Mouse (Mus musculus): ENCODE measurements around the gene Cyb561a3. TPM values are rescaled to one million over a fixed set of nuclear protein-coding genes. Genes with fewer than 3 reads are reported as not detected.
"Not testable (repeated sequence)": the region's sequence is repeated elsewhere in the genome, so short reads cannot be mapped to it uniquely, and the experiment has no call there.

Gene Cyb561a3
- polyA plus RNA-seq, 2 experiments, result 18.9 to 23.1 TPM

- H3K9me3 ChIP-seq (ENCODE audit: control insufficient read depth, low read length), result no peaks in the 10 kb centered on the region
- no peak overlapping the region for H3K4me3 ChIP-seq (replicated peaks; ENCODE audit: low read length)
- H3K27ac ChIP-seq (replicated peaks; ENCODE audit: low read depth, low read length), result no peak overlapping the region
- TF ChIP-seq POLR2A (IDR thresholded peaks at IDR 0.05; ENCODE audit: borderline replicate concordance, extremely low read depth, insufficient read depth, insufficient read length), result no peak
- no peak for ATAC-seq (ENCODE audit: low FRiP score, low read depth)
- no peak overlapping the region for H3K9ac ChIP-seq (ENCODE audit: low read depth, low read length, severe bottlenecking)
- H3K36me3 ChIP-seq (ENCODE audit: control insufficient read depth, insufficient read depth, low read length), result 0 out of 2 replicates have a peak, but pooled peaks cover 5% of the 10 kb centered on the region
- no peak for DNase-seq (ENCODE audit: low spot score)
- H3K27me3 ChIP-seq (ENCODE audit: control insufficient read depth, insufficient read depth, low read length), result no peaks in the 10 kb centered on the region
- 78% methylated on average over 2 of the region's 2 CpGs for WGBS
- no peak overlapping the region for H3K4me2 ChIP-seq (replicated peaks; ENCODE audit: low read depth, low read length, severe bottlenecking)
- H3K4me1 ChIP-seq (ENCODE audit: control insufficient read depth, insufficient read depth, low read length), result peaks cover 15% of the 10 kb centered on the region
These were observed 19.5 kb upstream of the Cyb561a3 start for GRCm38 (mm10) chr19:10557430-10557829.

- not testable (repeated sequence) for H3K9ac ChIP-seq (ENCODE audit: low read depth, low read length, severe bottlenecking); ATAC-seq (ENCODE audit: low FRiP score, low read depth); H3K9me3 ChIP-seq (ENCODE audit: control insufficient read depth, low read length); DNase-seq (ENCODE audit: low spot score); H3K27ac ChIP-seq (replicated peaks; ENCODE audit: low read depth, low read length); H3K36me3 ChIP-seq (ENCODE audit: control insufficient read depth, insufficient read depth, low read length); H3K27me3 ChIP-seq (ENCODE audit: control insufficient read depth, insufficient read depth, low read length); H3K4me2 ChIP-seq (replicated peaks; ENCODE audit: low read depth, low read length, severe bottlenecking); H3K4me3 ChIP-seq (replicated peaks; ENCODE audit: low read length)
- peaks cover 15% of the 10 kb centered on the region for H3K4me1 ChIP-seq (ENCODE audit: control insufficient read depth, insufficient read depth, low read length)
- 70% methylated on average over 4 of the region's 4 CpGs for WGBS
These were observed 19.1 kb upstream of the Cyb561a3 start for GRCm38 (mm10) chr19:10557837-10558375.

- no peaks in the 10 kb centered on the region for H3K9me3 ChIP-seq (ENCODE audit: control insufficient read depth, low read length)
- ATAC-seq (ENCODE audit: low FRiP score, low read depth) (no peak), DNase-seq (ENCODE audit: low spot score) (peak; percentile 27)
- H3K4me3 ChIP-seq (replicated peaks; ENCODE audit: low read length), result no peak overlapping the region
- H3K36me3 ChIP-seq (ENCODE audit: control insufficient read depth, insufficient read depth, low read length), result no peaks in the 10 kb centered on the region
- H3K4me2 ChIP-seq (replicated peaks; ENCODE audit: low read depth, low read length, severe bottlenecking), result no peak overlapping the region
- H3K4me1 ChIP-seq (ENCODE audit: control insufficient read depth, insufficient read depth, low read length), result peaks cover 10% of the 10 kb centered on the region
- TF ChIP-seq POLR2A (IDR thresholded peaks at IDR 0.05; ENCODE audit: borderline replicate concordance, extremely low read depth, insufficient read depth, insufficient read length), result no peak
- H3K9ac ChIP-seq (ENCODE audit: low read depth, low read length, severe bottlenecking), result no peak overlapping the region
- H3K27me3 ChIP-seq (ENCODE audit: control insufficient read depth, insufficient read depth, low read length), result no peaks in the 10 kb centered on the region
- no peak overlapping the region for H3K27ac ChIP-seq (replicated peaks; ENCODE audit: low read depth, low read length)
- 34% methylated on average over 5 of the region's 5 CpGs for WGBS
These were observed 16.9 kb upstream of the Cyb561a3 start for GRCm38 (mm10) chr19:10560108-10560507.

- H3K4me1 ChIP-seq (ENCODE audit: control insufficient read depth, insufficient read depth, low read length), result peaks cover under 1% of the 10 kb centered on the region
- DNase-seq (ENCODE audit: low spot score) (peak; percentile 45), ATAC-seq (ENCODE audit: low FRiP score, low read depth) (no peak)
- H3K4me3 ChIP-seq (replicated peaks; ENCODE audit: low read length), result no peak overlapping the region
- no peak overlapping the region for H3K4me2 ChIP-seq (replicated peaks; ENCODE audit: low read depth, low read length, severe bottlenecking)
- 0 out of 2 replicates have a peak overlapping the region, but pooled peaks have one; percentile 8 for H3K27ac ChIP-seq (replicated peaks; ENCODE audit: low read depth, low read length)
- no peak overlapping the region for H3K9ac ChIP-seq (ENCODE audit: low read depth, low read length, severe bottlenecking)
- no peak for TF ChIP-seq POLR2A (IDR thresholded peaks at IDR 0.05; ENCODE audit: borderline replicate concordance, extremely low read depth, insufficient read depth, insufficient read length)
- no peaks in the 10 kb centered on the region for H3K27me3 ChIP-seq (ENCODE audit: control insufficient read depth, insufficient read depth, low read length)
- 51% methylated on average over 6 of the region's 6 CpGs for WGBS
- no peaks in the 10 kb centered on the region for H3K36me3 ChIP-seq (ENCODE audit: control insufficient read depth, insufficient read depth, low read length)
- no peaks in the 10 kb centered on the region for H3K9me3 ChIP-seq (ENCODE audit: control insufficient read depth, low read length)
These were observed 15.2 kb upstream of the Cyb561a3 start for GRCm38 (mm10) chr19:10561558-10562314.

GRCm38 (mm10) chr19:10562351-10562750 is 14.6 kb upstream of the Cyb561a3 start:
- WGBS, result 65% methylated on average over 5 of the region's 5 CpGs
- H3K4me1 ChIP-seq (ENCODE audit: control insufficient read depth, insufficient read depth, low read length), result no peaks in the 10 kb centered on the region
- no peak for DNase-seq (ENCODE audit: low spot score)
- H3K36me3 ChIP-seq (ENCODE audit: control insufficient read depth, insufficient read depth, low read length), result no peaks in the 10 kb centered on the region
- no peak overlapping the region for H3K27ac ChIP-seq (replicated peaks; ENCODE audit: low read depth, low read length)
- H3K9me3 ChIP-seq (ENCODE audit: control insufficient read depth, low read length), result no peaks in the 10 kb centered on the region
- no peak overlapping the region for H3K4me3 ChIP-seq (replicated peaks; ENCODE audit: low read length)
- no peak for TF ChIP-seq POLR2A (IDR thresholded peaks at IDR 0.05; ENCODE audit: borderline replicate concordance, extremely low read depth, insufficient read depth, insufficient read length)
- no peaks in the 10 kb centered on the region for H3K27me3 ChIP-seq (ENCODE audit: control insufficient read depth, insufficient read depth, low read length)
- no peak overlapping the region for H3K9ac ChIP-seq (ENCODE audit: low read depth, low read length, severe bottlenecking)
- no peak overlapping the region for H3K4me2 ChIP-seq (replicated peaks; ENCODE audit: low read depth, low read length, severe bottlenecking)
- no peak for ATAC-seq (ENCODE audit: low FRiP score, low read depth)

Measured in limb, embryonic 14.5 days (tissue).